Mouse (Mus musculus): Measurements from ENCODE around the gene Jaml. TPM values are rescaled to one million over a fixed set of nuclear protein-coding genes. Genes with fewer than 3 reads are reported as not detected.

The Jaml gene
- total RNA-seq, 2 experiments from 2014 or later = 0.18 TPM; not detected in 1

DNA sequence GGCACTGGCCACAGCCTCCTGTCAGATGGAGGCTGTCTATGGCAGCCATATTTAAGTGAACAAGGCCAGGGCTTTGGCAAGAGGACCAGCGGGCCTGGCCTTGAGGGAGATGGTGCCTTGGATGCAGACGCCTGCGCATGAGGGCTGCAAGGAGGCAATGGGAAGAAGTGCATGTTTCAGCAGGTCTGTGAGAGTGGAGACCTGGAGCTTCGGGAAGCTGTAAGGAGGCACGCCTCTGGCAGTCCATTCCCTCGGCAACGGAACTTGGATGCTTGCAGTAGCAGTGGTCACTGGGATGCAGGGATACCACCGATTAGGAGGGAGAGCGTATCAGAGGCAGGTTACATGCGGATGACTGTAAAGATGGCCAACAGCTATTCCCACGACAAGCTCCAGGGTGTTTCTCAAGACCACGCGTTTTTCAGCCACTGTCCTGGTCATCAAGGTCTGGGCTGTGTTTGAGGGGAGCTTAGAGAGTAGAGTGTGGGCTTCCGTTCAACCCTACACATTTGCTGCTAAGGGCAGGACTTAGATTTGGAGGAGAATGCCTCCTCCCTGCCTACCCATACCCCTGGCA is 41.1 kb downstream of the Jaml start:
- intact Hi-C loops (cut with DNase I) = no loop called here
- DNase-seq = no peak

GRCm38 (mm10) chr9:45120567-45120966 is 41.6 kb downstream of the Jaml start:
- intact Hi-C loops (cut with DNase I) = no loop called here
- DNase-seq = no peak

DNA sequence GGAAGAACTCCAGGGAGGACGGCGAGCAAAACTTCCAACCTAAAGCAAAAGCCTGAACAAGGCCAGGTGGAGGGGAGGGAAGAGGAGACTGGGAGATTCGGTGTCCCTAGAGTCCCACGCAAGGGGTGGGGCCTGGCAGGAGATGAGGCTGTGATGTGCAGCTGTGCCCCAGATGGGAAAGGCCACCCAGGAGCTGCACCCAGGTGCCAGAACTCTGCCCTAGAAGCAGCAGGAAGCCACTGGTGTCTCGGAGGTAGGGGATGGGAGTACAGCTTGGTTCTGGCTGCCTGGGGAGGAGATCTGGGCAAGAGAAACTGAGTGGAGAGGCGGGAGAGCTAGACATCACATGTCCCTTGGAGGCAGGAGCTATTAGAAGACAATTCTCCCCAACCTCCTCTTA is 42.0 kb downstream of the Jaml start:
- intact Hi-C loops (cut with DNase I) = no loop called here
- DNase-seq = no peak

GRCm38 (mm10) chr9:45121769-45122168 is 42.8 kb downstream of the Jaml start:
- DNase-seq = peak; percentile 80
- intact Hi-C loops (cut with DNase I) = no loop called here

DNA sequence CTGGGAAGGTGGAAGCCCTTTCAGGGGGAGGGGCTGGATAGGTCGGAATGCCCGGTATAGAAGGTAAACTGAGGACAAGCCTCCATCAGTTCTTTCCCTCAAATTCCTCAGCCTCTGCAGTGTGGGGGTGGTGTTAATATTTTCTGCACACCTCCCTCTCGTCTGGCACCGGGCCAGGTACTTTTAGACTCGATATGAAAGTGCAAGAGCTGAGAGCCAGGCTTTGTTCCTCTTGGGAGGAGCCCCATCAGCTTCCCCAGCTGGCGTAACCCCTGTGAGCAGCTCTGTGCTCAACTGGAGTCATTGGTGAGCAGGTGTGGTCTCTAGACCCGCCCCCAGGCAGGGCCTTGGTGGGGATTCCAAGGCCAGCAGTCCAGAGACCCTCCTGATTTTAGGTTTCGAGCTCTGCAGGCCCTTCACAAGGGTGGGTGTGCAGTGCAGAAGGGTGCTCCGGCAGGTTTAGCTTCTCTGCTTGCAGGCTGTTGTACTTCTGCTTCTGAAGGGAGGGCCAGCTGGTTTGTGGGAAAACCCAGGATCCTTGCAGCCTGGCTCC is 43.3 kb downstream of the Jaml start:
- DNase-seq = peak; percentile 26
- intact Hi-C loops (cut with DNase I) = no loop called here

GRCm38 (mm10) chr9:45125211-45125610 is 46.2 kb downstream of the Jaml start:
- intact Hi-C loops (cut with DNase I) = no loop called here
- no peak for DNase-seq

- intact Hi-C loops (cut with DNase I) = no loop called here
- DNase-seq = no peak
These were observed 48.0 kb downstream of the Jaml start for GRCm38 (mm10) chr9:45126941-45127340.

DNA sequence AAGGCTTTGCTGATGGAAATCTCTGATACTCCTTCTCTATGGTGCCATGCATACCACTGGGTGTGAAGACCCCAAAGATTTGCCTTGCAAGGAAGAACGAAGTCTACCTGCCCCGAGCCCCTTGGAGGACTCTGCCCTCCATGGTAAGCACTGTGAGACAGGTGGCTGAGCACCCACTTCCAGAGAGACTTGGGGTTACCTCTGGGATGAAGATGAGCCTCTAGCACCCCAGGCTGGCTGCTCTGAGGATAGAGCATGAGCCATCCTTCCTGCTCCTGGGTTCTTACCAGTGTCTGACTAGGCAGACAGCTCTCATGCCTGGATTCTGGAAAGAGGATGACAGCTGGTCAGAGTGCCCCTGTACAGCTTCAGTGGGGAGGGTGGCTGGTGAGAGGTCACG is 51.1 kb downstream of the Jaml start:
- intact Hi-C loops (cut with DNase I) = no loop called here
- DNase-seq = no peak

GRCm38 (mm10) chr9:45133484-45134310 is 54.7 kb downstream of the Jaml start:
- intact Hi-C loops (cut with DNase I) = no loop called here
- DNase-seq = peak; percentile 65

GRCm38 (mm10) chr9:45136442-45137169 is 57.6 kb downstream of the Jaml start:
- intact Hi-C loops (cut with DNase I) = no loop called here
- DNase-seq = no peak

- intact Hi-C loops (cut with DNase I) = no loop called here
- DNase-seq = peak; percentile 35
These were observed 59.4 kb downstream of the Jaml start, which contains the start of gene Scn4b for GRCm38 (mm10) chr9:45138191-45139032. TSS of gene Scn4b (plus strand) at chr9:45138395.

DNA sequence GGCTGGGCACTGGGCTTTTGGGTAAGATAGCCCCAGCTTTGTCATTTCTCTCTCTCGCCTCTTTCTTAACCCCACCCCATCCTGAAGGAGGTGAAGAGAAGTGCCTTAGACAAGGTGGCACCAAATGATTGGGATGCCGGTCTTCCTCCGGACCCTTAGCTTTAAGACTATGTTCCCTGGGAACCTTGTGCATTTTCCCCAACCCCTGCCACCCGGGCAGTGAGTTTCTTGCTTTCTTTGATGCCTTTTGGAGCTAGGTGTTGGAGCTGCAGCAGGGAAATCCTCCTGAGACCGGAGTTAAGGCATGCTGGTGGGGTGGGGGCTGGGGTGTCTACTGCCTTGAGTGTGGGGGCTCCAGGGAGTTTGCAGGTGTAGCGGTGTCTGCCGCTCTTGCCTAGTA is 60.1 kb downstream of the Jaml start:
- no peak for DNase-seq
- intact Hi-C loops (cut with DNase I) = no loop called here

- intact Hi-C loops (cut with DNase I) = loop anchor here (10.0 kb wide), 4 partner anchors 116 to 486 kb away; no protein-coding TSS in a partner anchor
- DNase-seq = no peak
These were observed 62.0 kb downstream of the Jaml start for GRCm38 (mm10) chr9:45140945-45141344.

DNA sequence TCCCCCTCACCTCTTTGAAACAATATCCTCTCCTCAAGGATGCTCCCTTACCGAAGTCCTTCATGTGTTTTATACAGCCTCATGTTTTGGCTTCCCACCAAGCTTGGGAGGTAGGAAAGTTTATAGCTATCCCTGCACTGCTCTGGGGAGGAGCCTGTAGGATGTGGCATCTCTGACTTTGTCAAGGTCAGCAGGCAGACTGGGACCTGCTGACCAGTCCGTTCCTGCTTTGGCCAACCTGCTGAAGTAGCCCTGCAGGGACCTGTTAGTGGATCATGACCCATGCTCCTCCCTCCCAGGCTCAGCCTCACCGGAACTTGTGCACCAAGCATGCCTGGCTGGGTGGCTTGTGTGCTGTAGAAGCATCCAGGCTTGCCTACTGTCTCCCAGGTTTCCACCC is 63.7 kb downstream of the Jaml start:
- no peak for DNase-seq
- intact Hi-C loops (cut with DNase I) = loop anchor here (10.0 kb wide), 4 partner anchors 118 to 488 kb away; no protein-coding TSS in a partner anchor

- intact Hi-C loops (cut with DNase I) = loop anchor here (10.0 kb wide), 4 partner anchors 121 to 491 kb away; no protein-coding TSS in a partner anchor
- DNase-seq = peak; percentile 10
These were observed 66.7 kb downstream of the Jaml start for GRCm38 (mm10) chr9:45145533-45146266.

DNA sequence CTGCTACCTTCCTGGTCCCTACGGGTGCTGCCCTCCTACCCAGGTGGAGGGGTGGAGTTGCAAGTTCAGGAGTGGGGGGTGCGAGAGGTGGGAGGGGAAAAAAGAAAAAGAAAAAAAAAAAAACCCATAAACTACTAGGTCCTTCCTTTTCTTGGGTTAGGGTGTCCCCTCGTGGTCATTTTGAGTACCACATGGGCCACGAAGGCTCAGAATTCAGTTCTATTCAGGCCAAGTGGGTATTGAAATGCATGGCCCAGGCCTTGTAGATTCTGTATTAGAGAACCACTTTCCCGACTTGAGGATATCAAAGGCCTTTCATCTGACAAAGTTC is 67.2 kb downstream of the Jaml start:
- peak; percentile 69 for DNase-seq
- intact Hi-C loops (cut with DNase I) = loop anchor here (10.0 kb wide), 4 partner anchors 121 to 491 kb away; no protein-coding TSS in a partner anchor

DNA sequence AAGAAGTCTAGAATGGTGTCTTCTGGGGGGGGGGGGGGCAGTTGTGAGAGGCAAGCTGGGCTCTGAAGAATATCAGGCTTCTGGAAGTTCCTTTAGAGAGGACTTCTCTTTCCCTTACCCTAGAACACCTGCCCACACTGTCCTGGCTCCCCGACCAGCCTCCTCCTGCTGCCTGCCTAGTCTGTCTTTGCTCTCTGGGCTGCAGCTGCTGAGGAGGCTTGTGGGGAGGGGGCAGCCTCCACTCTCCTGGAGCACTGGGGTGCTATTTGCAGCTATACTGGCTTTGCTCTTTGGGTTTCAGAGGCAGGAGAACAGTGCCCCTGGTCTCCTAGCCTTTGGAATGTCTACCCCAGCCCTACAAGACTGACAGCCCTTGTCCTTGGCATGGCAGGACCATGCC is 72.0 kb downstream of the Jaml start:
- no peak for DNase-seq
- intact Hi-C loops (cut with DNase I) = no loop called here

- no peak for DNase-seq
- intact Hi-C loops (cut with DNase I) = no loop called here
These were observed 74.4 kb downstream of the Jaml start for GRCm38 (mm10) chr9:45153361-45153760.
